Mouse (Mus musculus): ENCODE measurements around the gene Lrriq4.
"Not testable (repeated sequence)": the region's sequence is repeated elsewhere in the genome, so short reads cannot be mapped to it uniquely, and the experiment has no call there.

Gene Lrriq4

GRCm38 (mm10) chr3:30683190-30683589, 38.9 kb downstream of the Lrriq4 start:
- no peak for DNase-seq (ENCODE audit: low spot score in 2 of 2)

- DNase-seq (ENCODE audit: low spot score in 2 of 2), result no peak
Observed at GRCm38 (mm10) chr3:30687216-30687615, 42.9 kb downstream of the Lrriq4 start.

- DNase-seq (ENCODE audit: low spot score in 2 of 2), result no peak
Observed at GRCm38 (mm10) chr3:30690976-30691375, 46.7 kb downstream of the Lrriq4 start.

- DNase-seq (ENCODE audit: low spot score in 2 of 2), result no peak
Observed at GRCm38 (mm10) chr3:30695661-30696060, 51.4 kb downstream of the Lrriq4 start.

- peak; percentile 31 to 67 for DNase-seq (ENCODE audit: low spot score in 2 of 2)
Observed at GRCm38 (mm10) chr3:30696346-30696745, 52.0 kb downstream of the Lrriq4 start.

- DNase-seq (ENCODE audit: low spot score in 2 of 2), result no peak
Observed at GRCm38 (mm10) chr3:30697891-30698290, 53.6 kb downstream of the Lrriq4 start.

- not testable (repeated sequence) for DNase-seq (ENCODE audit: low spot score in 2 of 2)
Observed at GRCm38 (mm10) chr3:30699711-30700505, 55.6 kb downstream of the Lrriq4 start, which contains the start of gene Lrrc31. TSS of gene Lrrc31 (minus strand) at chr3:30699843.

GRCm38 (mm10) chr3:30705977-30706376, 61.7 kb downstream of the Lrriq4 start:
- no peak for DNase-seq (ENCODE audit: low spot score in 2 of 2)

GRCm38 (mm10) chr3:30706614-30707276, 62.4 kb downstream of the Lrriq4 start:
- DNase-seq (ENCODE audit: low spot score in 2 of 2), result no peak

GRCm38 (mm10) chr3:30710191-30710590, 65.9 kb downstream of the Lrriq4 start:
- no peak for DNase-seq (ENCODE audit: low spot score in 2 of 2)

- DNase-seq (ENCODE audit: low spot score in 2 of 2), result no peak
Observed at GRCm38 (mm10) chr3:30713334-30713733, 69.0 kb downstream of the Lrriq4 start.

- DNase-seq (ENCODE audit: low spot score in 2 of 2), result no peak
Observed at GRCm38 (mm10) chr3:30718649-30719048, 74.3 kb downstream of the Lrriq4 start.

Measured in frontal cortex, postnatal 25 days (tissue).